Mouse (Mus musculus) olfactory bulb, adult 2 months (tissue): Measurements from ENCODE around the gene Grm1.

ENCODE experiments used
- CTCF ChIP-seq: fragments of 200-500 bp; IDR thresholded peaks from 2 replicates; pipeline ENCODE4 v1.5.1; 2012; ENCODE audit warnings: low read depth, mild to moderate bottlenecking, low read length, moderate library complexity; ENCODE audit not compliant: insufficient read depth
- POLR2A ChIP-seq: fragments of 200-500 bp; IDR thresholded peaks from 2 replicates; pipeline ENCODE4 v1.6.1; 2012; ENCODE audit warnings: mild to moderate bottlenecking, low read depth, low read length, moderate library complexity; ENCODE audit not compliant: insufficient read depth

DNA sequence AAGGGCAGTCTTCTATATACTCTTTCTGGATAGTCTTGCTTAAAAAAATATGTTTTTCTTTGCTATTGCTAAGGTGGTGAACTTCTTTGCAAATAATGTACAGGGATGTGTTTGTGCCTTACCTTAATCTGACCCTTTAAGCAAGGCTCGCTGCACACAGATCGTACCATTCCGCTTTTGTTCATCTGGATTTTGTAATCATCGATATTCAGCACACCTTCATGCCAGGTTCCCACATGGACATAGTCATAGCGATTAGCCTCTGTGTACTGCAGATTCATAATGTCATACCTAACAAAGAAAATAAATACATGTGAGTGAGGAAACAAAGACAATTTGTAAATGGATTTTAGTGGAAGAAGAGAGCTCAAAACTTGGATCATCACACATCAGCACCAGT lies 340.8 kb downstream of the Grm1 start:
- TF ChIP-seq POLR2A (no peak), CTCF (no peak)
